Mouse (Mus musculus) heart, postnatal 14 days (tissue): ENCODE measurements around the gene Klk1. TPM values are rescaled to one million over a fixed set of nuclear protein-coding genes. Genes with fewer than 3 reads are reported as not detected.
"Not testable (repeated sequence)": the region's sequence is repeated elsewhere in the genome, so short reads cannot be mapped to it uniquely, and the experiment has no call there.

Experiments used
- DNase-seq, 2 experiments: peaks; one replicate each; pipeline ENCODE4 v3.0.0; 2021 to 2022
- intact Hi-C: fragments of 180-260 bp; cut with DNase I; formaldehyde crosslinking; loops from one replicate; pipeline ENCODE4 v1.15.1; 2025
- long read RNA-seq, 2 experiments: library from polyadenylated mRNA; stranded (forward); transcript quantifications; one replicate each; pipeline ENCODE4 v2.0.0; 2021
- total RNA-seq, 2 experiments: library from RNA; stranded (reverse); gene quantifications; 2 replicates each; pipeline ENCODE4 v1.2.3; 2021

The Klk1 gene
- total RNA-seq, result under 1 TPM in 1 of 2 experiments, not detected in 1; 0.32 TPM
- long read RNA-seq, experiment 1, partial matches to known transcripts, result 0 of 1 reads
- long read RNA-seq, experiment 1, other reads (novel, unspliced or antisense), result 0 of 1 reads
- long read RNA-seq, experiment 2, result 0 reads

DNA sequence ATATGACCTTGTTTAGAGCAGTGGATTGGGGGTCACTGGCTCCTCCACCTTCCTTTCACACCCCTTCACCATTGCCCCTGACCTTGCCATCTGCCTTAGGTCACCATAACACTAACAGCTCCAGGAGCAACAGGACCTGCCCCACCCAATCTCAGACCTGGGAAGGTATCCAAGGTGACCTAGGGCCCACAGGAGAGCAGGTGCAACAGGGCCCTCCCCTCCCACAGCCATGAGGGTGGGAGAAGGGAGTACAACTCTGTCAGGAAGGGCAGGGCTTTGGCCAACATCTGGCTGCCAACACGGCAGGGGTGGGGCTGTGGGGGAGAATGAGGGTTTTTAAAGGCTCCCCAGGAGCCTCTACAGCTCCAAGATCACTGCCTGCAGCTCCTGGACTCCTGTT lies at the start of gene Klk1:
Klk1 (plus strand) TSS at position 285 of the 400 bp plus-strand sequence.
- intact Hi-C loops, result no loop called here
- no peak for DNase-seq

- intact Hi-C loops, result no loop called here
- no peak for DNase-seq
These were observed 45.7 kb upstream of the Klk1 start for GRCm38 (mm10) chr7:44179299-44180045.

GRCm38 (mm10) chr7:44186516-44186915 lies 38.6 kb upstream of the Klk1 start:
- intact Hi-C loops, DNase-seq: not testable (repeated sequence)

DNA sequence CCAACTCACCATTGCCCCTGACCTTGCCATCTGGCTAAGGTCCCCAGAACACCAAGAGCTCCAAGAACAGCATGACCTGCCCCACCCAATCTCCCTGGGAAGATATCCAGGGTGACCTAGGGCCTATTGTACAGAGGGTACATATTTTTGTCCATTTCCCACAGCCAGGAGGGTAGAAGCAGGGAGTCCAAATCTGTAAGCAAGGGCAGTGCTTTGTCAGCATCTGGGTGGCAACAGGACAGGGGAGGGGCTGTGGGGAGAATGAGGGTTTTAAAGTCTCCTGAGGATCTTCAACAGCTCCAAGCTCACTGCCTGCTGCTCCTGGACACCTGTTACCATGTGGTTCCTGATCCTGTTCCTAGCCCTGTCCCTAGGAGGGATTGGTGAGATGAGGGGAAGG lies 37.2 kb upstream of the Klk1 start, which contains the start of gene Klk1b24:
Klk1b24 (plus strand) TSS at position 301 of the 400 bp plus-strand sequence.
- intact Hi-C loops, DNase-seq: not testable (repeated sequence)

DNA sequence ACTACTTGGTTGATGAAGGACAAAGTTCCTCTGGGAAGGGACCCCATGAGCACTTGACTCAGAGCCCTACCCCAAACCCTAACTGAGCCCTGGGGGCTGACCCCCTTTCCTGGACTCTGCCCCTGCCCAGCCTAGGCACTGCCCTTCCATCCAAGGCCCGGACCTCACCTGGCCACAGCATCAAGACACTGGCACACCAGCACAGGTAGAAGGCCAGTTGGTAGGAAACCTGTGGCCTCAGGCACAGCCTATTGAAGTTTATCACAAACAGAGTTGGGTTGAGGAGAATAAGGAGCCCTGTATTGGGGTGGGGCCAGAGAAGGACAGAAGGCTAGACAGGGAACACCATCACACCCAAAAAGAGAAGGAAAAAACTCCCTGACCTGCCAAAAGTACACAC lies 31.7 kb upstream of the Klk1 start:
- intact Hi-C loops, DNase-seq: not testable (repeated sequence)

GRCm38 (mm10) chr7:44197891-44198290 lies 27.3 kb upstream of the Klk1 start, which contains the start of gene Klk1b3:
Klk1b3 (plus strand) TSS chr7:44198191.
- DNase-seq, result no peak
- intact Hi-C loops, result no loop called here

GRCm38 (mm10) chr7:44207135-44207534 lies 18.0 kb upstream of the Klk1 start, which contains the start of gene Klk1b4:
Klk1b4 (plus strand) TSS chr7:44207435.
- DNase-seq, intact Hi-C loops: not testable (repeated sequence)

GRCm38 (mm10) chr7:44208307-44208706 lies 16.9 kb upstream of the Klk1 start:
- intact Hi-C loops, result no loop called here
- DNase-seq, result no peak

GRCm38 (mm10) chr7:44215645-44216044 lies 9.5 kb upstream of the Klk1 start, which contains the start of gene Klk1b5:
Klk1b5 (plus strand) TSS chr7:44215945.
- no peak for DNase-seq

DNA sequence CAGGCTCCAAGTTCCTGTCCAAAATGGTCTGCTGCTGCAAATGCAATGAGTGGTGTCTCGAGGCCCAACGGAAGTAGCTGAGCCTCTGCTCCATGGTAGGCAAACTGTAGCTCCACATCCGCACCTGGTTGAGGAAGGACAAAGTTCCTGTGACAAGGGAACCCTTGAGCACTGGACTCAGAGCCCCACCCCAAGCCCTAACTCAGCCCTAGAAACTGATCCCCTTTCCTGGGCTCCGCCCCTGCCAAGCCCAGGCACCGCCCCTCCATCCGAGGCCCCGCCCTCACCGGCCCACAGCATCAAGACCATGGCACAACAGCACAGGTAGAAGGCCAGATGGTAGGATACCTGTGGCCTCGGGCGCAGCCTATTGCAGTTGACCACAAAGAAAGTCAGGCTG lies 3.6 kb upstream of the Klk1 start:
- DNase-seq, intact Hi-C loops: not testable (repeated sequence)

More at GRCm38 (mm10) chr7:44215645-44216044, 9.5 kb upstream of the Klk1 start, which contains the start of gene Klk1b5:
- intact Hi-C loops, result no loop called here

GRCm38 (mm10) chr7:44222335-44222734 lies 2.8 kb upstream of the Klk1 start:
- DNase-seq, result not testable (repeated sequence)

DNA sequence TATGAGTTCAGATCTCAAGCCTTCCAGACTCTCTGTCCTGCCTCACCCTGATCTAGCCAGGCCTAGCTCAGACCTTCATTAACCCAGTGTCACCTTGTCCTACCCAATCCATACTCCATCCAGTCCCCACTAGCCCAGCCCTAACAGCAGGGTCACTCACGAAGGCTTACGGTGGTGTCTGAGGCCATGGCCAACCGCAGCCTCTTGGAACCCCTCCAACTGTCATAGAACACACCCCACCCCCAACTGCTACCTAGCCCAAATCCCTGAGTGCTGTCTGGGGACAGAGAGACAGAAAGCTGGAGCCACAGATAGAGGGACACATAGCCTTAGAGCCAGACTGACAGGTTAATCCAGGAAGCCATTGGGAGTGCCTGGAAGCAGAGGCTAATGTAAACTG lies 10.7 kb downstream of the Klk1 start, which contains the start of gene Gm36864:
Gm36864 (plus strand) TSS at position 269 of the 400 bp plus-strand sequence.
- DNase-seq, result no peak
- intact Hi-C loops, result no loop called here

More at GRCm38 (mm10) chr7:44222335-44222734, 2.8 kb upstream of the Klk1 start:
- intact Hi-C loops, result not testable (repeated sequence)

GRCm38 (mm10) chr7:44239913-44240312 lies 14.8 kb downstream of the Klk1 start:
- intact Hi-C loops, result no loop called here
- no peak for DNase-seq

- intact Hi-C loops, result no loop called here
- no peak for DNase-seq
These were observed 15.6 kb downstream of the Klk1 start for GRCm38 (mm10) chr7:44240712-44241111.

DNA sequence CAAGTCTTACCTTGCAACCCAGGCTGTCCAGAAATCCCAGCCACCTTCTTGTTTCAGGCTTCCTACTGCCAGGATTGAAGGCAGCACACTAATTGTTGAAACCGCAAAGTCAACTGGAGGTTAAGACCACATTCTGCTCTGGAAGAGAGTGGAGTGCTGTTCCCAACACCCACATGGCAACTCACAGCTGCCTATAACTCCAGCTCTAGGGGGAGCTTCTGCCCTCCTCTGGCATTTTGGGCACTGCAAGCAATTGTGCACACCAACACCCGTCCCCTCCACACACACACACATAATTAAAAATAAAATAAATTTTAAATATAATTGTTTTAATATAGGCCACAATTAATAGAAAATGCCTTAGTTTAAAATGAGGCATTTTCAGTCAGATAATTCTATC lies 16.0 kb downstream of the Klk1 start:
- no peak for DNase-seq
- intact Hi-C loops, result no loop called here

DNA sequence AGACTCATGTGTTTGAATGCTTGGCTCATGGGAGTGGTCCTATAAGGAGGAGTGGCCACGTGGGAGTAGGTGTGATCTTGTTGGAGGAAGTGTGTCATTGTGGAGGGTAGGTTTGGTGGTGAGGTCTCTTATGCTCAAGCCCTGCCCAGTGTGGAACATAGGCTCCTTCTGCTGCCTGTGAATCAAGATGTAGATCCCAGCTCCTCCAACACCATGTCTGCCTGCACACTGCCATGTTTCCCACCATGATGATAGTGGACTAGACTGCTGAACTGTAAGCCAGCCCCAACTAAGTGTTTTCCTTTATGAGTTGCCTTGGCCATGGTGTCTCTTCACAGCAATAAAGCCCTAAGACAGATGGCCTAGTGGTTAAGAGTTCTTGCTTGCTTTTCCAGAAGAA lies 18.9 kb downstream of the Klk1 start:
- intact Hi-C loops, result no loop called here
- DNase-seq, result no peak

GRCm38 (mm10) chr7:44246055-44246983 lies 21.2 kb downstream of the Klk1 start, which contains the start of the genes 1700028J19Rik and 2410002F23Rik:
1700028J19Rik (minus strand) TSS chr7:44246695.
2410002F23Rik (plus strand) TSS chr7:44246722.
- intact Hi-C loops, result no loop called here
- peak; percentile 93 to 96 for DNase-seq

GRCm38 (mm10) chr7:44246984-44247470 lies 21.9 kb downstream of the Klk1 start:
- peak in 1 of 2 experiments; percentile 14 for DNase-seq
- intact Hi-C loops, result no loop called here

GRCm38 (mm10) chr7:44247971-44248370 lies 22.8 kb downstream of the Klk1 start:
- no peak for DNase-seq
- intact Hi-C loops, result no loop called here

- intact Hi-C loops, result no loop called here
- no peak for DNase-seq
These were observed 24.1 kb downstream of the Klk1 start for GRCm38 (mm10) chr7:44249248-44249647.
